Mouse (Mus musculus): ENCODE results near the gene Atp5d. TPM values are rescaled to one million over a fixed set of nuclear protein-coding genes. Genes with fewer than 3 reads are reported as not detected.

Gene Atp5d
- 27.9 and 29.8 TPM in 2 replicates for total RNA-seq (2017)

DNA sequence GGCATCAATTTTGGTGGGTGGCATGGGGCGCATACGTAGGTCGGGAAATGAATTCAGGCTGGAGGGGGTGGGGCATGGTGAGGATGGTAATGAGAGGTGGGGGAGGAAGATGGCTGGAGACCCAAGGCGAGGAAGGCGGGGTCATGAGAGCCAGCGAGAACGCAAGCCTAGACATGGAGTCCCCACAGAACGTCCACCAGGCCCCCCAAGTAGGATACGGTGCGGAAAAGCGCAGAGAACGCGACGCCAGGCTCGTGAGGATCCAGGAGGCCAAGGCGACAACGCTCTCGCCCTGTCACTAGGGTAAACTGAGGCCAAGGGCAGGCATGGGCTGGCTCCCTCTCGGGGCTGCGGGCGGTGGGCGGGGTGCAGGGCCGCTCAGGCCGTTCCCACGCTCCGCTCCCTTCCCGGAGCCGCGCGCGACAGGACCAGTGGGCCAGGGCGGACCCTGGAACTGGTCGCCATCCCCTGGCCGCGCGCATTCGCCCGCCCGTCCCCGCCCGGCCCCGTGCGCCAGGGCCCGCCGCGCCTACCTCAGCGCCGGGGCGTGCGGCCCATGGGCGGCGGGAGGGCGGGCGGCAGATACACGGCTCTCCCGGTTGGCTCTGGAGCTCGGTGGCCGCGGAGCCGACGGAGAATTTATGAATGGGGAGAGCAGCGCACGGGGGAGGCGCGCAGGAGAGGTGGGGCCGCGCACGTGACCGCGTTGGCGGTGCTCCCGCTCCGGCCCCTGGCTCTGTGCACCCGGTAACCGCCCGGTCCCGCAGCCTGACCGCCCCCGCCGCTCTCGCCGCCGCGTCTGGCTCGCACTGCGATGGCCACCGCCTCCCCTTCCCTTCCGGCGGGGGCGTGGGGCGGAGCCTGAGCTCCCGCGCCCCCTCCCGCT is at the start of gene Atp5d:
Gene Atp5d, plus strand, starts transcription at position 80 of the 886 bp plus-strand sequence.
- ATAC-seq (replicated peaks in 1 of 2; ENCODE audit: insufficient read depth in 1 of 2, low FRiP score in 2 of 2, low TSS enrichment in 1 of 2, low read depth in 1 of 2, poor library complexity in 2 of 2, severe bottlenecking in 2 of 2), result no peak

DNA sequence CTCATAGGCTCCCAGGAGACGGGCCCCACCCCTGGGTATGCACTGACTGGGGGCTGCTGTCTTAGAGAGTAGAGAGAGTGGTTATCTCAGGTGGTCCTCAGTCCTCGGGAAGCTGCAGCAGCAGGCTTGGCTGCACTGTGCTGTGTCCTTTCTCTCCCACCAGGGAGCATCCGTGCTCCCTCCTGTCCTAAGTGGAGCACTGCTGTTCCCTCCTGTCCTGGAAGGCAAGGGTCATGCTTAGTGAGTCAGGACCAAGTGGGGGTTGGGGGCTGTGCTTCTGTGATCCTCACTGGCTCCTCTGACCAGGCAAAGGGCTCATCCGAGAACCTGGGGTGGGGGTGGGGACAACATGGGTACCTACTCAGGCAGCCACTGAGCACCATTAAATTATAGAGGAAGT is 49.3 kb upstream of the Atp5d start:
- ATAC-seq (replicated peaks in 1 of 2; ENCODE audit: insufficient read depth in 1 of 2, low FRiP score in 2 of 2, low TSS enrichment in 1 of 2, low read depth in 1 of 2, poor library complexity in 2 of 2, severe bottlenecking in 2 of 2), result no peak

DNA sequence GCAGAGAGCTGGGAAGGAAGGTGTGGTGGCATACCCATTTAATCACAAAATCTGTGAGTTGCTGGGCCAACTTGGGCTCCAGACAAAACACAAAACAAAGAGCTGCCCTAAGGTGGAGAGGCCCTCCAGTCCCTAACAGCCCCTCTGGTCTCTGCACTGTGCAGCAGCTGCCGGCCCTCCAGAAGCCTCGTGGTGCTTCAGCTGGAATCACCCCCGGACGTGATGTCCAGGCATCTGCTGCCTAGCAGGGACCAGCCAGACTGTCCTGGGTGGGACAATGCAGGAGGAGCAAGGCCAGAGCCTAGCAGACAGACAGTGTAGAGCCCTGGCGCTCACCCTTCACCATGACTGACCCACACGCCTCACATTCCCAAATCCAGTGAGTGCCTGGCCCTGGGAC is 46.9 kb upstream of the Atp5d start:
- no peak for ATAC-seq (replicated peaks in 1 of 2; ENCODE audit: insufficient read depth in 1 of 2, low FRiP score in 2 of 2, low TSS enrichment in 1 of 2, low read depth in 1 of 2, poor library complexity in 2 of 2, severe bottlenecking in 2 of 2)

GRCm38 (mm10) chr10:80092690-80093089 is 45.7 kb upstream of the Atp5d start:
- ATAC-seq (replicated peaks in 1 of 2; ENCODE audit: insufficient read depth in 1 of 2, low FRiP score in 2 of 2, low TSS enrichment in 1 of 2, low read depth in 1 of 2, poor library complexity in 2 of 2, severe bottlenecking in 2 of 2), result no peak

DNA sequence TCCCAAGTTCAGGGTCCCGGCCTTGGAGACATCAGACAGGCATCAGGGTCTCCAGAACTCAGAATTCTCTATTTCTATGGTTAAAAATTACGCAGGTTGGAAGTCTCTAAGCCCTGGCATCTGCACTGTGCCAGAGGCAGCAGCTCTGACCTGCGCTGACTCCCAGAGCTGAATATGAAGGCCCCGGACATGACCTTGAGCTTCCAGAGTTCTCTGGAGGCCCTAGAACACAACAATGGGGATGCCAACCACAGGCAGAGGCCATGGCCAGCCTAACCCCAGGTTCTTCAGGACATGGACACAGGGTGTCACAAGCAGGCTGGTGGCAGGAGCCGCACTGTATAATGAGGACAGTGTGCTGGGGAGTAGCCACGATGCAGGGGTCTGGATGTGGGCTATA is 44.3 kb upstream of the Atp5d start:
- no peak for ATAC-seq (replicated peaks in 1 of 2; ENCODE audit: insufficient read depth in 1 of 2, low FRiP score in 2 of 2, low TSS enrichment in 1 of 2, low read depth in 1 of 2, poor library complexity in 2 of 2, severe bottlenecking in 2 of 2)

GRCm38 (mm10) chr10:80094684-80095083 is 43.7 kb upstream of the Atp5d start:
- ATAC-seq (replicated peaks in 1 of 2; ENCODE audit: insufficient read depth in 1 of 2, low FRiP score in 2 of 2, low TSS enrichment in 1 of 2, low read depth in 1 of 2, poor library complexity in 2 of 2, severe bottlenecking in 2 of 2), result no peak

GRCm38 (mm10) chr10:80095547-80095946 is 42.9 kb upstream of the Atp5d start:
- ATAC-seq (replicated peaks in 1 of 2; ENCODE audit: insufficient read depth in 1 of 2, low FRiP score in 2 of 2, low TSS enrichment in 1 of 2, low read depth in 1 of 2, poor library complexity in 2 of 2, severe bottlenecking in 2 of 2), result no peak

GRCm38 (mm10) chr10:80097275-80097674 is 41.2 kb upstream of the Atp5d start:
- ATAC-seq (replicated peaks in 1 of 2; ENCODE audit: insufficient read depth in 1 of 2, low FRiP score in 2 of 2, low TSS enrichment in 1 of 2, low read depth in 1 of 2, poor library complexity in 2 of 2, severe bottlenecking in 2 of 2), result no peak

- ATAC-seq (replicated peaks in 1 of 2; ENCODE audit: insufficient read depth in 1 of 2, low FRiP score in 2 of 2, low TSS enrichment in 1 of 2, low read depth in 1 of 2, poor library complexity in 2 of 2, severe bottlenecking in 2 of 2), result no peak
Measured at GRCm38 (mm10) chr10:80098630-80099029, 39.8 kb upstream of the Atp5d start.

DNA sequence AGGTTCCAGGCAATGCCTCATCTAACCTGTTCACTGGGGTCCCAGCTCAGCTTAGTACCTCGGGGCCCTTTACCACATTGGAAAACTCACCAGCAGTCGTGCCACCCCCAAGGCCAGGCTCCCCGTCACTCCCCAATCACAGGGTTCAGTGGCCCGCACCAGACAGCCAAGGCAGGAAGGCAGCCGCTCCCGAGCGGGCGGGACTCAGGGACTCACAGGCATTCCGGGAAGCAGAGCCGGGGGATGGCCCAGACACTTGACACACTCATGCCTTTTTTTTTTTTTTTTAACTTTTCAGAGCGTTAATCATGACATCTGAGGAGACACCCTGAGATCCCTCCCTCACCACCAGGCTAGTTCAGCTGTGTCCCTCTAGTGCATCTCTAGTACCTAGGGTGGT is 37.5 kb upstream of the Atp5d start:
- ATAC-seq (replicated peaks in 1 of 2; ENCODE audit: insufficient read depth in 1 of 2, low FRiP score in 2 of 2, low TSS enrichment in 1 of 2, low read depth in 1 of 2, poor library complexity in 2 of 2, severe bottlenecking in 2 of 2), result no peak

GRCm38 (mm10) chr10:80102216-80102915 is 36.1 kb upstream of the Atp5d start:
- peak; percentile 70 to 83 for ATAC-seq (replicated peaks in 1 of 2; ENCODE audit: insufficient read depth in 1 of 2, low FRiP score in 2 of 2, low TSS enrichment in 1 of 2, low read depth in 1 of 2, poor library complexity in 2 of 2, severe bottlenecking in 2 of 2)

- no peak for ATAC-seq (replicated peaks in 1 of 2; ENCODE audit: insufficient read depth in 1 of 2, low FRiP score in 2 of 2, low TSS enrichment in 1 of 2, low read depth in 1 of 2, poor library complexity in 2 of 2, severe bottlenecking in 2 of 2)
Measured at GRCm38 (mm10) chr10:80103032-80103431, 35.4 kb upstream of the Atp5d start.

DNA sequence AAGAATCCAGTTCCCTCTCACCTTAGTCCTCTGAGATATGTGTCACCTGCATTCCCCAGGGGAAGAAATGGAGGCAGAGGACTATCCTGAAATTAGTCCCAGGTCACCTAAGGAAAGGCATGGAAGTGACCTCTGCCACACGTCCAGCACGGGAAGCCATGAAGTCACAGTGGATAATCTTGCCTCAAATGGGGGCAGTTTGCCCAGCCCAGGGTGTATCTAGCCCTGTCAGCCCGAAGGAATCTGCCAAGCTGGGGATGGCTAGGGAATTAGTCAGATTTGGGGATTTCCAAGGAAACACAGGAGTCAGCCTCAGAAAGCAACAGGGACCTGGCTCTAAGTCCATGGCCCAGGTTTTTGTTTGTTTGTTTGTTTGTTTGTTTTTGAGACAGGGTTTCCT is 34.3 kb upstream of the Atp5d start:
- ATAC-seq (replicated peaks in 1 of 2; ENCODE audit: insufficient read depth in 1 of 2, low FRiP score in 2 of 2, low TSS enrichment in 1 of 2, low read depth in 1 of 2, poor library complexity in 2 of 2, severe bottlenecking in 2 of 2), result no peak

- peak; percentile 50 to 73 for ATAC-seq (replicated peaks in 1 of 2; ENCODE audit: insufficient read depth in 1 of 2, low FRiP score in 2 of 2, low TSS enrichment in 1 of 2, low read depth in 1 of 2, poor library complexity in 2 of 2, severe bottlenecking in 2 of 2)
Measured at GRCm38 (mm10) chr10:80105460-80105859, 33.0 kb upstream of the Atp5d start, which contains the start of gene Sbno2. Sbno2 (minus strand) TSS chr10:80105571.

GRCm38 (mm10) chr10:80105926-80106325 is 32.5 kb upstream of the Atp5d start:
- no peak; a peak in 1 of 4 replicates for ATAC-seq (replicated peaks in 1 of 2; ENCODE audit: insufficient read depth in 1 of 2, low FRiP score in 2 of 2, low TSS enrichment in 1 of 2, low read depth in 1 of 2, poor library complexity in 2 of 2, severe bottlenecking in 2 of 2)

DNA sequence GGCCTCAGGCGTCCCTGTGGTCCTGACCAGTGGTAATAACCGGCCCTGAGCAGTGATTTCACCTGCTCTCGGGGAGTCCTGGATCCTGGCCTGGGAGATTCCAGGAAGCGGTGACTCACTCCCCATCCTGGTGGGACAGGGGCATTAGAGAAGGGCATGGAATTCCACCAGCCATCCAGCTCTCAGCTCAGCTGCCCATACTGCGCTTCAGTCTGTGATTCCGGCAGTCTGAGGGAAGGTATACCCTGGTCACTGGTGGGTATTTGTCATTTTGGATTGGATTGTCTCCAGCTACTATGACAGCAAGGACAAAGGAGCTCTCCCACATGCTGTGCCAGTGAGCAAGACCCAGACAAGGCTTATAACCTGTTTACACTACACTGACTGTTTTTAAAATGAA is 30.8 kb upstream of the Atp5d start:
- ATAC-seq (replicated peaks in 1 of 2; ENCODE audit: insufficient read depth in 1 of 2, low FRiP score in 2 of 2, low TSS enrichment in 1 of 2, low read depth in 1 of 2, poor library complexity in 2 of 2, severe bottlenecking in 2 of 2), result no peak

- ATAC-seq (replicated peaks in 1 of 2; ENCODE audit: insufficient read depth in 1 of 2, low FRiP score in 2 of 2, low TSS enrichment in 1 of 2, low read depth in 1 of 2, poor library complexity in 2 of 2, severe bottlenecking in 2 of 2), result peak in 1 of 2 experiments; percentile 36; a peak in 3 of 4 replicates
Measured at GRCm38 (mm10) chr10:80114341-80115284, 23.8 kb upstream of the Atp5d start.
